Comparison of ENCODE assay signal across 7 mouse cellular contexts in the genomic region with DNA sequence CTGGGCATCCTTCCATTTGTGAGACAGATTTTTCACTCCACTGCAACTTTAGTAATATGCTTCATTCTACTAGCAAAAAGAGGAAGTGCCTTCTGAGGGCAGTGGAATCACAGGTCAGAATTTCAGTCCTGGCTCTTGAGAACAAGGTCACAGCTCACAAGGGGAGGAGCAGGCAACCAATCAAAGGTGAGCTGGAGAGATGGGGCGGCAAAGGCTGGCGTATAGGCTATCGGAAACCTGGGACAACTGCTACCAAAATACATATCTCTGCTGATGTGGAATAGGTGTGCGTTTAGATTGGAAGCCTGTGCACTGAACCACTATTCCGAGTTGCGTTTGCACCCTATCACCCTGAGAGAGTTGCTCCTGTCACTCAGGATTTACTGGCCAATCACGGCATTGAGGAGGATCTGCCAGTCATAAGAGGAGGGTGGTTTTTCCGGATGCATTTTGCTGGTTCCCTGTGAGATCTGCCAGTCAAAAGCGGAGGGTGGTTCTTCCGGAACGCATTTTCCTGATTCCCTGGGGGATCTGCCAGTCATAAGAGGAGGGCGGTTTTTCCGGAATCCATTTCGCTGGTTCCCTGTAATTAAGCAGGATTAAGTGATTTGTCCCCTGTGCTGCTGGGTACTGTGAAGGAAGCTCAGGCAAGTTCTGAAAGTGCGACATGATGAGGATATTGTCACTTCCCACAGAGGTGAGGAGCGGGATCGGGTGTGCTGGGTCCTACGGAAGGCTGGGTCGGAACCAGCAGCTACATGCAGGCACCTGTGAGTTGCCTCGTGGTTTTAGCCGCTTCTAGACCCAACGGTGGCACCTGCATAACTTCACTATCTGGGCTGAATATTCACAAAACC.
DNase-seq lines count a peak whose midpoint lies in the region; ATAC-seq lines count a peak whose summit lies in the region.
"Not testable (repeated sequence)": the region's sequence is repeated elsewhere in the genome, so short reads cannot be mapped to it uniquely, and the experiment has no call there.

No protein-coding gene starts in this region.

- WGBS in embryonic facial prominence, embryonic 12.5 days, result under 1% methylated on average over 22 of the region's 22 CpGs
- WGBS in limb, embryonic 11.5 days, result under 1% methylated on average over 20 of the region's 22 CpGs
- 1% methylated on average over 19 of the region's 22 CpGs for WGBS in midbrain, embryonic 14.5 days

- not testable (repeated sequence) for H3K27ac ChIP-seq in embryonic facial prominence, embryonic 12.5 days; limb, embryonic 11.5 days (replicated peaks; ENCODE audit: low read depth, low read length)
- H3K27ac ChIP-seq in midbrain, embryonic 14.5 days (replicated peaks; ENCODE audit: low read depth, low read length), result peak overlapping the region; percentile 67

- peak; percentile 81 for DNase-seq in adrenal gland, postnatal 25 days
- DNase-seq in heart, adult 11 months, result peak; percentile 100
- peak; percentile 91 for DNase-seq in kidney, adult 18-20 months
- DNase-seq in limb, embryonic 11.5 days (ENCODE audit: low spot score), result peak; percentile 88
- DNase-seq in midbrain, embryonic 14.5 days, result peak; percentile 97
- peak; percentile 75 for DNase-seq in spleen, adult 18-20 months

- H3K4me3 ChIP-seq in embryonic facial prominence, embryonic 12.5 days, result peak overlapping the region; percentile 57
- H3K4me3 ChIP-seq in limb, embryonic 11.5 days (ENCODE audit: low read depth, low read length), result peak overlapping the region; percentile 43
- H3K4me3 ChIP-seq in midbrain, embryonic 14.5 days (replicated peaks; ENCODE audit: low read depth, low read length), result peak overlapping the region; percentile 51

- H3K4me2 ChIP-seq in embryonic facial prominence, embryonic 12.5 days (replicated peaks), result peak overlapping the region; percentile 54
- peak overlapping the region; percentile 50 for H3K4me2 ChIP-seq in limb, embryonic 11.5 days (ENCODE audit: low read depth, severe bottlenecking)
- peak overlapping the region; percentile 55 for H3K4me2 ChIP-seq in midbrain, embryonic 14.5 days (ENCODE audit: low read length)

- not testable (repeated sequence) for H3K9me3 ChIP-seq in embryonic facial prominence, embryonic 12.5 days; limb, embryonic 11.5 days (ENCODE audit: control insufficient read depth, low read length); midbrain, embryonic 14.5 days (ENCODE audit: control insufficient read depth, low read length)

- not testable (repeated sequence) for H3K4me1 ChIP-seq in embryonic facial prominence, embryonic 12.5 days; limb, embryonic 11.5 days (ENCODE audit: control insufficient read depth, insufficient read depth, low read length); midbrain, embryonic 14.5 days (ENCODE audit: control insufficient read depth, insufficient read depth, low read length)

- not testable (repeated sequence) for H3K36me3 ChIP-seq in embryonic facial prominence, embryonic 12.5 days; limb, embryonic 11.5 days (ENCODE audit: control insufficient read depth, insufficient read depth, low read length); midbrain, embryonic 14.5 days (ENCODE audit: control insufficient read depth, insufficient read depth, low read length)

- H3K27me3 ChIP-seq in embryonic facial prominence, embryonic 12.5 days; limb, embryonic 11.5 days (ENCODE audit: control insufficient read depth, insufficient read depth, low read length); midbrain, embryonic 14.5 days (ENCODE audit: control insufficient read depth, insufficient read depth, low read length): not testable (repeated sequence)

- ATAC-seq in embryonic facial prominence, embryonic 12.5 days (ENCODE audit: insufficient number of reproducible peaks, insufficient read depth, low FRiP score, low TSS enrichment), result peak; percentile 99
- peak; percentile 100 for ATAC-seq in limb, embryonic 11.5 days (ENCODE audit: insufficient number of reproducible peaks, low FRiP score, low TSS enrichment, low read depth)
- peak; percentile 100 for ATAC-seq in midbrain, embryonic 14.5 days (ENCODE audit: low FRiP score, low TSS enrichment)

- H3K9ac ChIP-seq in embryonic facial prominence, embryonic 12.5 days, result peak overlapping the region; percentile 60
- peak overlapping the region; percentile 50 for H3K9ac ChIP-seq in limb, embryonic 11.5 days (ENCODE audit: low read length)
- H3K9ac ChIP-seq in midbrain, embryonic 14.5 days (replicated peaks; ENCODE audit: low read length), result peak overlapping the region; percentile 52
